Mouse (Mus musculus): ENCODE measurements around the gene Rcbtb1.

DNA sequence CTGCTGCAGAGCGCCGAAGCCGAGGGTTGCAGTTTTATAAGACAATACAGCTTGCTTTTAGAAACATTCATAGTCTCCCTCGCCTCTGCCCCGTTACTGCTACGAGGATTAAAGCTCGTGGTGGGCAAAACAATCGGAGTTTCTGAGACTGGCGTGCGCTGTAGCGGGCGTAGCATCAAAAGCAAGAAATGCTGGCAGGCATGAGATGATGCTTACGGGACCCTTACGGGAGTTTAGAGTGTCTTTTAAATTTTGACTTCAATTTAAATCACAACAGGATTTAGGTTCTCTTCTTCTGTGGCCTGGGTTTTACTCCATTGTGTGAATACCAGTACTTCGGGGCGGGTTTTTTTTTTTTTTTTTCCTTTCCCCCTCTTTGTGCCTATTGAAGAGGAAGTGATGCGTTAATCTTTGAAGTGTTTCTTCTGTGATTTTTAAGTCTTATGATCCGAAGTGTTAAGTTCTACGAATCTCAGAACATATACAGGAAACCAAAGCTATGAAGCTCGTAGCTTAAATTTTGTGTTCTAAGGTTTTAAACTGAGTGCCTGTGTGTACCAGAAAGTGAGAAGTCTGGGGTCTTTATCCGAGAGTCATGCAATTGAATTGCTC lies 701 bp downstream of the Rcbtb1 start:
- TF ChIP-seq CTCF (IDR thresholded peaks at IDR 0.05; ENCODE audit: low read depth) (no peak), EP300 (IDR thresholded peaks at IDR 0.05; ENCODE audit: low read depth) (no peak)

All from heart, postnatal 0 days (tissue).